Mouse (Mus musculus): ENCODE measurements at regions not wholly inside any gene's neighbourhood (a gene's known extent, or its start where the extent isn't known, plus 50 kb on each side); places are given as distances from the start of the nearest gene placed in this dataset.

- no peak for DNase-seq
- peaks cover 8% of the 10 kb centered on the region for H3K4me1 ChIP-seq (ENCODE audit: control insufficient read depth, insufficient read depth, low read length)
- no peaks in the 10 kb centered on the region for H3K36me3 ChIP-seq (ENCODE audit: control insufficient read depth, insufficient read depth, low read length)
- no peak for TF ChIP-seq POLR2A (IDR thresholded peaks at IDR 0.05; ENCODE audit: insufficient read depth, low read depth, low read length)
- no peak for TF ChIP-seq EP300 (IDR thresholded peaks at IDR 0.05; ENCODE audit: insufficient read depth, low read depth, low read length)
- TF ChIP-seq CTCF (IDR thresholded peaks at IDR 0.05), result no peak
- 26% methylated on average over 2 of the region's 2 CpGs for WGBS
- no peaks in the 10 kb centered on the region for H3K79me2 ChIP-seq (replicated peaks; ENCODE audit: control insufficient read depth, insufficient read depth, low read length)
- H3K27ac ChIP-seq, result no peak overlapping the region
- intact Hi-C loops (cut with DNase I), result loop anchor here (5.0 kb wide), 1 partner anchor 43 kb away; no protein-coding TSS in a partner anchor
- no peak overlapping the region for H3K4me3 ChIP-seq
- no peaks in the 10 kb centered on the region for H3K27me3 ChIP-seq (ENCODE audit: control insufficient read depth, insufficient read depth, low read length)
- H3K9ac ChIP-seq (ENCODE audit: low read depth, low read length), result no peak overlapping the region
Measured at GRCm38 (mm10) chr19:21170785-21171184, 101.3 kb upstream of the Zfand5 start.

GRCm38 (mm10) chr19:21166939-21167338 is 105.1 kb upstream of the Zfand5 start:
- Histone ChIP-seq H3K9ac (ENCODE audit: low read depth, low read length) (no peak overlapping the region), H3K4me1 (ENCODE audit: control insufficient read depth, insufficient read depth, low read length) (no peaks in the 10 kb centered on the region), H3K79me2 (replicated peaks; ENCODE audit: control insufficient read depth, insufficient read depth, low read length) (no peaks in the 10 kb centered on the region), H3K36me3 (ENCODE audit: control insufficient read depth, insufficient read depth, low read length) (no peaks in the 10 kb centered on the region), H3K27me3 (ENCODE audit: control insufficient read depth, insufficient read depth, low read length) (no peaks in the 10 kb centered on the region), H3K27ac (no peak overlapping the region), H3K4me3 (no peak overlapping the region)
- no peak for DNase-seq
- 69% methylated on average over 4 of the region's 4 CpGs for WGBS
- TF ChIP-seq POLR2A (IDR thresholded peaks at IDR 0.05; ENCODE audit: insufficient read depth, low read depth, low read length), result no peak
- intact Hi-C loops (cut with DNase I), result no loop called here

GRCm38 (mm10) chr19:21166465-21166860 is 105.6 kb upstream of the Zfand5 start:
- no peaks in the 10 kb centered on the region for H3K4me1 ChIP-seq (ENCODE audit: control insufficient read depth, insufficient read depth, low read length)
- 72% methylated on average over 5 of the region's 5 CpGs for WGBS
- no peak for TF ChIP-seq EP300 (IDR thresholded peaks at IDR 0.05; ENCODE audit: insufficient read depth, low read depth, low read length)
- no peak for TF ChIP-seq CTCF (IDR thresholded peaks at IDR 0.05)
- TF ChIP-seq POLR2A (IDR thresholded peaks at IDR 0.05; ENCODE audit: insufficient read depth, low read depth, low read length), result no peak
- H3K27me3 ChIP-seq (ENCODE audit: control insufficient read depth, insufficient read depth, low read length), result no peaks in the 10 kb centered on the region
- no peaks in the 10 kb centered on the region for H3K36me3 ChIP-seq (ENCODE audit: control insufficient read depth, insufficient read depth, low read length)
- H3K4me3 ChIP-seq, result no peak overlapping the region
- intact Hi-C loops (cut with DNase I), result no loop called here
- no peak overlapping the region for H3K27ac ChIP-seq
- H3K9ac ChIP-seq (ENCODE audit: low read depth, low read length), result no peak overlapping the region
- H3K79me2 ChIP-seq (replicated peaks; ENCODE audit: control insufficient read depth, insufficient read depth, low read length), result no peaks in the 10 kb centered on the region
- no peak for DNase-seq

GRCm38 (mm10) chr19:21165763-21166464 is 106.2 kb upstream of the Zfand5 start:
- no peak overlapping the region for H3K27ac ChIP-seq
- H3K36me3 ChIP-seq (ENCODE audit: control insufficient read depth, insufficient read depth, low read length), result no peaks in the 10 kb centered on the region
- H3K4me3 ChIP-seq, result no peak overlapping the region
- DNase-seq, result no peak
- H3K27me3 ChIP-seq (ENCODE audit: control insufficient read depth, insufficient read depth, low read length), result no peaks in the 10 kb centered on the region
- no peak for TF ChIP-seq POLR2A (IDR thresholded peaks at IDR 0.05; ENCODE audit: insufficient read depth, low read depth, low read length)
- TF ChIP-seq CTCF (IDR thresholded peaks at IDR 0.05), result no peak
- no peak for TF ChIP-seq EP300 (IDR thresholded peaks at IDR 0.05; ENCODE audit: insufficient read depth, low read depth, low read length)
- H3K9ac ChIP-seq (ENCODE audit: low read depth, low read length), result no peak overlapping the region
- H3K4me1 ChIP-seq (ENCODE audit: control insufficient read depth, insufficient read depth, low read length), result no peaks in the 10 kb centered on the region
- 53% methylated on average over 10 of the region's 10 CpGs for WGBS
- intact Hi-C loops (cut with DNase I), result no loop called here
- no peaks in the 10 kb centered on the region for H3K79me2 ChIP-seq (replicated peaks; ENCODE audit: control insufficient read depth, insufficient read depth, low read length)

- Histone ChIP-seq H3K4me1 (ENCODE audit: control insufficient read depth, insufficient read depth, low read length) (no peaks in the 10 kb centered on the region), H3K79me2 (replicated peaks; ENCODE audit: control insufficient read depth, insufficient read depth, low read length) (no peaks in the 10 kb centered on the region), H3K36me3 (ENCODE audit: control insufficient read depth, insufficient read depth, low read length) (no peaks in the 10 kb centered on the region), H3K27me3 (ENCODE audit: control insufficient read depth, insufficient read depth, low read length) (no peaks in the 10 kb centered on the region), H3K4me3 (no peak overlapping the region), H3K27ac (no peak overlapping the region), H3K9ac (ENCODE audit: low read depth, low read length) (no peak overlapping the region)
- intact Hi-C loops (cut with DNase I), result no loop called here
- WGBS, result 88% methylated on average over 2 of the region's 2 CpGs
- DNase-seq, result no peak
- TF ChIP-seq POLR2A (IDR thresholded peaks at IDR 0.05; ENCODE audit: insufficient read depth, low read depth, low read length) (no peak), CTCF (IDR thresholded peaks at IDR 0.05) (no peak), EP300 (IDR thresholded peaks at IDR 0.05; ENCODE audit: insufficient read depth, low read depth, low read length) (no peak)
Measured at GRCm38 (mm10) chr19:21163978-21164377, 108.1 kb upstream of the Zfand5 start.

GRCm38 (mm10) chr19:21160946-21161345 is 111.1 kb upstream of the Zfand5 start:
- TF ChIP-seq POLR2A (IDR thresholded peaks at IDR 0.05; ENCODE audit: insufficient read depth, low read depth, low read length) (no peak), CTCF (IDR thresholded peaks at IDR 0.05) (no peak), EP300 (IDR thresholded peaks at IDR 0.05; ENCODE audit: insufficient read depth, low read depth, low read length) (no peak)
- intact Hi-C loops (cut with DNase I), result no loop called here
- Histone ChIP-seq H3K4me1 (ENCODE audit: control insufficient read depth, insufficient read depth, low read length) (no peaks in the 10 kb centered on the region), H3K27ac (no peak overlapping the region), H3K4me3 (no peak overlapping the region), H3K27me3 (ENCODE audit: control insufficient read depth, insufficient read depth, low read length) (no peaks in the 10 kb centered on the region), H3K79me2 (replicated peaks; ENCODE audit: control insufficient read depth, insufficient read depth, low read length) (no peaks in the 10 kb centered on the region), H3K9ac (ENCODE audit: low read depth, low read length) (no peak overlapping the region), H3K36me3 (ENCODE audit: control insufficient read depth, insufficient read depth, low read length) (no peaks in the 10 kb centered on the region)
- WGBS, result 49% methylated on average over 4 of the region's 4 CpGs
- no peak for DNase-seq

Measured in heart, adult 2 months (tissue).